Mouse (Mus musculus) forebrain, embryonic 12.5 days (tissue): ENCODE results near the gene Tpr. TPM values are rescaled to one million over a fixed set of nuclear protein-coding genes. Genes with fewer than 3 reads are reported as not detected.

Experiments used
- ATAC-seq: fragments of 200-750 bp; cut with Nextera tagmentation; 2 replicates; pipeline ENCODE4 v1.8.0; 2017; ENCODE audit warnings: moderate TSS enrichment; ENCODE audit not compliant: low FRiP score
- H3K27ac ChIP-seq: fragments of 300-500 bp; sonication (generic); 2 replicates; pipeline ENCODE4 v1.5.1; 2016; ENCODE audit warnings: mild to moderate bottlenecking
- H3K27me3 ChIP-seq: fragments of 300-500 bp; sonication (generic); 2 replicates; pipeline ENCODE4 v1.6.1; 2016; ENCODE audit warnings: mild to moderate bottlenecking
- H3K36me3 ChIP-seq: fragments of 300-500 bp; sonication (generic); replicated peaks from 2 replicates; pipeline ENCODE4 v1.6.1; 2016; ENCODE audit warnings: mild to moderate bottlenecking
- H3K4me1 ChIP-seq: fragments of 300-500 bp; sonication (generic); 2 replicates; pipeline ENCODE4 v1.6.1; 2016
- H3K4me2 ChIP-seq: fragments of 300-500 bp; sonication (generic); 2 replicates; pipeline ENCODE4 v1.6.1; 2016; ENCODE audit warnings: mild to moderate bottlenecking, moderate library complexity
- H3K4me3 ChIP-seq: fragments of 300-500 bp; sonication (generic); replicated peaks from 2 replicates; pipeline ENCODE4 v1.5.1; 2016; ENCODE audit warnings: mild to moderate bottlenecking
- H3K9ac ChIP-seq: fragments of 300-500 bp; sonication (generic); 2 replicates; pipeline ENCODE4 v1.6.1; 2016; ENCODE audit warnings: mild to moderate bottlenecking
- H3K9me3 ChIP-seq: fragments of 300-500 bp; sonication (generic); 2 replicates; pipeline ENCODE4 v1.6.1; 2016
- WGBS: fragments of 180-500 bp; shearing (Covaris S2); methylation state at CpG from one replicate; pipeline ENCODE4 v1.1.7; 2016; 5-methylcytosine and 5-hydroxymethylcytosine counted together
- polyA plus RNA-seq: library from polyadenylated mRNA; unstranded; fragments of >200 nt; fragmentation: Nextera tagmentation; extraction: Ambion mirVana; gene quantifications from 2 replicates; pipeline ENCODE4 v1.2.1, GENCODE M21; 2016

Tpr gene
- polyA plus RNA-seq: 193 TPM in 2 replicates

GRCm38 (mm10) chr1:150392638-150393487, at the start of gene Tpr, which contains the start of gene Odr4:
TSS of gene Tpr (plus strand) at chr1:150392838.
TSS of gene Odr4 (minus strand) at chr1:150393080.
- Histone ChIP-seq H3K4me3 (peak within 1 kb of the TSS; percentile 59), H3K36me3 (peaks cover 34% of the 10 kb centered on the region), H3K9ac (peak within 1 kb of the TSS; percentile 77), H3K27ac (peak within 1 kb of the TSS; percentile 91), H3K4me2 (peak within 1 kb of the TSS; percentile 60), H3K4me1 (peaks cover 11% of the 10 kb centered on the region), H3K27me3 (no peaks in the 10 kb centered on the region), H3K9me3 (no peaks in the 10 kb centered on the region)
- WGBS: under 1% methylated on average over 73 of the region's 76 CpGs
- peak; percentile 97 for ATAC-seq

GRCm38 (mm10) chr1:150360864-150361263, 31.8 kb upstream of the Tpr start:
- H3K9ac ChIP-seq: no peak overlapping the region
- WGBS: 96% methylated on average over 1 of the region's 1 CpGs
- H3K9me3 ChIP-seq: no peaks in the 10 kb centered on the region
- H3K4me2 ChIP-seq: no peak overlapping the region
- H3K36me3 ChIP-seq: peaks cover 18% of the 10 kb centered on the region
- ATAC-seq: no peak
- no peaks in the 10 kb centered on the region for H3K27me3 ChIP-seq
- H3K4me3 ChIP-seq: no peak overlapping the region
- H3K27ac ChIP-seq: no peak overlapping the region
- H3K4me1 ChIP-seq: no peaks in the 10 kb centered on the region

- Histone ChIP-seq H3K27me3 (no peaks in the 10 kb centered on the region), H3K9me3 (no peaks in the 10 kb centered on the region), H3K27ac (no peak overlapping the region), H3K36me3 (peaks cover 2% of the 10 kb centered on the region; the same call in 1 of the 2 replicates), H3K4me1 (no peaks in the 10 kb centered on the region), H3K9ac (no peak overlapping the region), H3K4me3 (no peak overlapping the region), H3K4me2 (no peak overlapping the region)
- ATAC-seq: no peak
- 85% methylated on average over 3 of the region's 3 CpGs for WGBS
Observed at GRCm38 (mm10) chr1:150372895-150373294, 19.7 kb upstream of the Tpr start.

GRCm38 (mm10) chr1:150374247-150374646, 18.4 kb upstream of the Tpr start:
- Histone ChIP-seq H3K4me1 (no peaks in the 10 kb centered on the region), H3K9me3 (no peaks in the 10 kb centered on the region), H3K9ac (no peak overlapping the region), H3K4me2 (no peak overlapping the region), H3K4me3 (no peak overlapping the region), H3K27ac (no peak overlapping the region), H3K36me3 (peaks cover 2% of the 10 kb centered on the region; the same call in 1 of the 2 replicates), H3K27me3 (no peaks in the 10 kb centered on the region)
- WGBS: 94% methylated on average over 2 of the region's 2 CpGs
- ATAC-seq: no peak

GRCm38 (mm10) chr1:150384138-150384537, 8.5 kb upstream of the Tpr start:
- Histone ChIP-seq H3K4me3 (no peak overlapping the region), H3K27ac (no peak overlapping the region), H3K9me3 (no peaks in the 10 kb centered on the region), H3K4me1 (no peaks in the 10 kb centered on the region), H3K9ac (no peak overlapping the region), H3K36me3 (peaks cover 25% of the 10 kb centered on the region), H3K27me3 (no peaks in the 10 kb centered on the region), H3K4me2 (no peak overlapping the region)
- WGBS: 92% methylated on average over 4 of the region's 4 CpGs
- no peak for ATAC-seq

- Histone ChIP-seq H3K4me3 (no peak overlapping the region), H3K9me3 (no peaks in the 10 kb centered on the region), H3K27me3 (no peaks in the 10 kb centered on the region), H3K4me2 (no peak overlapping the region), H3K36me3 (peaks cover 28% of the 10 kb centered on the region), H3K9ac (no peak overlapping the region), H3K27ac (no peak overlapping the region), H3K4me1 (peaks cover 4% of the 10 kb centered on the region)
- no peak for ATAC-seq
- WGBS: 95% methylated on average over 9 of the region's 9 CpGs
Observed at GRCm38 (mm10) chr1:150387572-150387971, 5.1 kb upstream of the Tpr start.

GRCm38 (mm10) chr1:150389390-150390129, 3.1 kb upstream of the Tpr start:
- no peak for ATAC-seq
- Histone ChIP-seq H3K36me3 (peaks cover 22% of the 10 kb centered on the region), H3K27ac (no peak overlapping the region), H3K4me1 (peaks cover 7% of the 10 kb centered on the region), H3K9me3 (no peaks in the 10 kb centered on the region), H3K9ac (no peak overlapping the region), H3K4me2 (no peak overlapping the region), H3K27me3 (no peaks in the 10 kb centered on the region), H3K4me3 (no peak overlapping the region)
- WGBS: 92% methylated on average over 6 of the region's 6 CpGs

GRCm38 (mm10) chr1:150391931-150392637, 554 bp upstream of the Tpr start:
- Histone ChIP-seq H3K27ac (peak overlapping the region; percentile 42; the same call in 1 of the 2 replicates), H3K4me3 (peak overlapping the region; percentile 59), H3K9me3 (no peaks in the 10 kb centered on the region), H3K27me3 (no peaks in the 10 kb centered on the region), H3K9ac (peak overlapping the region; percentile 64), H3K36me3 (peaks cover 35% of the 10 kb centered on the region), H3K4me1 (peaks cover 11% of the 10 kb centered on the region), H3K4me2 (peak overlapping the region; percentile 53)
- peak; percentile 24 for ATAC-seq
- WGBS: 27% methylated on average over 11 of the region's 11 CpGs

- WGBS: 0% methylated on average over 27 of the region's 27 CpGs
- no peaks in the 10 kb centered on the region for H3K9me3 ChIP-seq
- ATAC-seq: no peak; the same call in 1 of the 2 replicates
- H3K36me3 ChIP-seq: peaks cover 32% of the 10 kb centered on the region
- peak overlapping the region; percentile 77 for H3K9ac ChIP-seq
- no peaks in the 10 kb centered on the region for H3K27me3 ChIP-seq
- peaks cover 11% of the 10 kb centered on the region for H3K4me1 ChIP-seq
- H3K4me2 ChIP-seq: peak overlapping the region; percentile 60
- peak overlapping the region; percentile 91 for H3K27ac ChIP-seq
- H3K4me3 ChIP-seq: peak overlapping the region; percentile 59
Observed at GRCm38 (mm10) chr1:150393488-150393852, 832 bp downstream of the Tpr start.

GRCm38 (mm10) chr1:150396001-150396400, 3.4 kb downstream of the Tpr start:
- WGBS: 97% methylated on average over 3 of the region's 3 CpGs
- Histone ChIP-seq H3K9me3 (no peaks in the 10 kb centered on the region), H3K9ac (no peak overlapping the region), H3K4me2 (no peak overlapping the region), H3K36me3 (peaks cover 32% of the 10 kb centered on the region), H3K27me3 (no peaks in the 10 kb centered on the region), H3K4me1 (peaks cover 11% of the 10 kb centered on the region), H3K4me3 (no peak overlapping the region), H3K27ac (no peak overlapping the region)
- ATAC-seq: no peak

GRCm38 (mm10) chr1:150403914-150404313, 11.3 kb downstream of the Tpr start:
- Histone ChIP-seq H3K9ac (no peak overlapping the region), H3K9me3 (no peaks in the 10 kb centered on the region), H3K27me3 (no peaks in the 10 kb centered on the region), H3K27ac (no peak overlapping the region), H3K4me1 (no peaks in the 10 kb centered on the region), H3K36me3 (peaks cover 52% of the 10 kb centered on the region), H3K4me3 (no peak overlapping the region), H3K4me2 (no peak overlapping the region)
- no peak for ATAC-seq
- WGBS: 92% methylated on average over 3 of the region's 3 CpGs

- no peak overlapping the region for H3K4me3 ChIP-seq
- peaks cover 53% of the 10 kb centered on the region for H3K36me3 ChIP-seq
- 92% methylated on average over 3 of the region's 3 CpGs for WGBS
- no peak for ATAC-seq
- H3K9ac ChIP-seq: no peak overlapping the region
- no peak overlapping the region for H3K4me2 ChIP-seq
- H3K27ac ChIP-seq: no peak overlapping the region
- H3K9me3 ChIP-seq: no peaks in the 10 kb centered on the region
- no peaks in the 10 kb centered on the region for H3K27me3 ChIP-seq
- no peaks in the 10 kb centered on the region for H3K4me1 ChIP-seq
Observed at GRCm38 (mm10) chr1:150404555-150404954, 11.9 kb downstream of the Tpr start.
